18 mouse cellular contexts compared by ENCODE assay signal in genomic region chr1:177298231-177298630, GRCm38 (mm10).
"Had no signal": no experiment of that assay in that cellular context is flagged by ENCODE, and none has a peak within 500 bp of the region (broad histone marks: within the 10 kb centered on the region; RNA-seq: fewer than 3 reads in every experiment).

No protein-coding gene starts in this region.

- H3K9me3 ChIP-seq: kidney, embryonic 15.5 days; limb, embryonic 10.5 days; limb, embryonic 13.5 days; liver, embryonic 12.5 days; liver, embryonic 15.5 days; lung, embryonic 15.5 days had no signal

- H3K4me3 ChIP-seq: kidney, embryonic 15.5 days; limb, embryonic 10.5 days; limb, embryonic 13.5 days; liver, embryonic 12.5 days; liver, embryonic 15.5 days; lung, embryonic 15.5 days; megakaryocyte, embryonic 14.5 days had no signal

- H3K27ac ChIP-seq: kidney, embryonic 15.5 days; limb, embryonic 10.5 days; limb, embryonic 13.5 days; liver, embryonic 12.5 days; liver, embryonic 15.5 days; lung, embryonic 15.5 days had no signal

- H3K9ac ChIP-seq: kidney, embryonic 15.5 days; limb, embryonic 13.5 days; liver, embryonic 12.5 days; liver, embryonic 15.5 days; lung, embryonic 15.5 days had no signal

- H3K36me3 ChIP-seq: kidney, embryonic 15.5 days; limb, embryonic 10.5 days; limb, embryonic 13.5 days; liver, embryonic 12.5 days; liver, embryonic 15.5 days; lung, embryonic 15.5 days had no signal

- H3K27me3 ChIP-seq: kidney, embryonic 15.5 days; limb, embryonic 13.5 days; liver, embryonic 12.5 days; liver, embryonic 15.5 days; lung, embryonic 15.5 days had no signal

- H3K4me2 ChIP-seq: kidney, embryonic 15.5 days; limb, embryonic 13.5 days; liver, embryonic 12.5 days; liver, embryonic 15.5 days; lung, embryonic 15.5 days; midbrain, embryonic 11.5 days had no signal

- H3K4me1 ChIP-seq: kidney, embryonic 15.5 days; limb, embryonic 10.5 days; limb, embryonic 13.5 days; liver, embryonic 12.5 days; liver, embryonic 15.5 days; lung, embryonic 15.5 days; megakaryocyte, embryonic 14.5 days had no signal

- ATAC-seq: liver, embryonic 12.5 days had no signal

- DNase-seq: kidney, adult 8-10 months; kidney, postnatal 10 days; kidney, postnatal 36 days; liver; lung, adult 18-20 months; lung, postnatal 10 days; lung, postnatal 36 days; midbrain, embryonic 14.5 days; thymus, adult 18-20 months; thymus, postnatal 36 days had no signal
